Mouse (Mus musculus): ENCODE results near the gene Asic2. TPM values are rescaled to one million over a fixed set of nuclear protein-coding genes. Genes with fewer than 3 reads are reported as not detected.

Gene Asic2
- polyA plus RNA-seq, 1 experiment from 2014 or later: 0.28 TPM

DNA sequence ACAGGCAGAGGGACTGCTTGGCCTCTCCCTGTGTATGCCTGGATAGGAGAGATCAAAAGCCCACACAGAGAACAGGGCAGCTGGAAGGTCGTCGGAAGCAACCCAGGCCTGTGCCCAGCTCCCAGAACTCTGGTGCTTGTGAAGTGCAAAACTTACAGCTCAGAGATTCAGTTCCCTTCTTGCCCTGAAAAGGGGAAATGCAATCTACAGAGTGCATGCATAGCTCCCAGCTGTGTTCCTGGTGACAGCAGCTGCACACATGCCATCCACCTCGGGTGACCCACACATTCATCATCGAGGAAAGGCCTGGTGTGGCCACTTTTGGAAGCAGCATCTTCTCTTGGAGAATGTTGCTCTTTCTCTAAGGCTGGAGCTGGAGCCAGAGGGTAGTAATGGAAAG, 13.9 kb downstream of the Asic2 start:
- Histone ChIP-seq H3K27me3 (ENCODE audit: insufficient read depth, low read length) (no peaks in the 10 kb centered on the region), H3K4me2 (no peak overlapping the region), H3K4me3 (ENCODE audit: low read depth, low read length) (no peak overlapping the region), H3K4me1 (ENCODE audit: insufficient read depth) (no peaks in the 10 kb centered on the region), H3K27ac (ENCODE audit: low read depth) (no peak overlapping the region), H3K9me3 (ENCODE audit: low read depth, low read length) (no peaks in the 10 kb centered on the region), H3K9ac (no peak overlapping the region), H3K36me3 (ENCODE audit: insufficient read depth) (no peaks in the 10 kb centered on the region)
- no peak for ATAC-seq (ENCODE audit: insufficient read depth)
- TF ChIP-seq CTCF (IDR thresholded peaks at IDR 0.05; ENCODE audit: low read depth): no peak
- no peak for DNase-seq
- WGBS: 46% methylated on average over 4 of the region's 4 CpGs

DNA sequence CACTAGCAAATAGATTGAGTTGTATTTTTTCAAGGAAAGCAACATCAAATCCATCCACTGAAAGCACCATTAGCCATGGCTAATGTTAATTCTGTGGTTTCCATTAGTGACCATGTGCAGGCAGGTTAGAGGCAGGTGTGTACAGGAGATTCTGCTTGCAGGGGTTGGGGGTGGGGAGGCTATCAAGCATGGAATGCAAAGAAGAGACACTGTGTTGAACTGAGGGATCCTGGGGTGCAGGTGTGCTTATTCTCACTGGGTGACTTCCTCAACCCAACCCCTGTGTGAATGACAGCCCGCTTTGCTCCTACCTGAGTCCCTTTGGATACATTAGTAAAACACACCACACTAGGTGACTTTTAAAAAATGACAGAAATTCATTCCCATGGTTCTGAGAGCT, 20.2 kb downstream of the Asic2 start:
- 61% methylated on average over 1 of the region's 1 CpGs for WGBS
- H3K4me1 ChIP-seq (ENCODE audit: insufficient read depth): no peaks in the 10 kb centered on the region
- no peak for ATAC-seq (ENCODE audit: insufficient read depth)
- H3K4me2 ChIP-seq: no peak overlapping the region
- no peak overlapping the region for H3K4me3 ChIP-seq (ENCODE audit: low read depth, low read length)
- no peak overlapping the region for H3K9ac ChIP-seq
- no peaks in the 10 kb centered on the region for H3K9me3 ChIP-seq (ENCODE audit: low read depth, low read length)
- no peaks in the 10 kb centered on the region for H3K36me3 ChIP-seq (ENCODE audit: insufficient read depth)
- no peak for DNase-seq
- no peaks in the 10 kb centered on the region for H3K27me3 ChIP-seq (ENCODE audit: insufficient read depth, low read length)
- no peak for TF ChIP-seq CTCF (IDR thresholded peaks at IDR 0.05; ENCODE audit: low read depth)
- H3K27ac ChIP-seq (ENCODE audit: low read depth): no peak overlapping the region

- WGBS: 79% methylated on average over 1 of the region's 1 CpGs
These were observed 26.1 kb downstream of the Asic2 start for GRCm38 (mm10) chr11:81942167-81942566.

GRCm38 (mm10) chr11:81940988-81941387, 27.3 kb downstream of the Asic2 start:
- H3K9me3 ChIP-seq (ENCODE audit: low read depth, low read length): no peaks in the 10 kb centered on the region
- ATAC-seq (ENCODE audit: insufficient read depth) (no peak), DNase-seq (peak; percentile 36)

More at GRCm38 (mm10) chr11:81942167-81942566, 26.1 kb downstream of the Asic2 start:
- H3K27ac ChIP-seq (ENCODE audit: low read depth): no peak overlapping the region
- H3K4me2 ChIP-seq: no peak overlapping the region
- H3K27me3 ChIP-seq (ENCODE audit: insufficient read depth, low read length): no peaks in the 10 kb centered on the region
- H3K36me3 ChIP-seq (ENCODE audit: insufficient read depth): no peaks in the 10 kb centered on the region
- DNase-seq: no peak
- no peak overlapping the region for H3K9ac ChIP-seq
- no peak overlapping the region for H3K4me3 ChIP-seq (ENCODE audit: low read depth, low read length)
- no peak for ATAC-seq (ENCODE audit: insufficient read depth)
- H3K9me3 ChIP-seq (ENCODE audit: low read depth, low read length): no peaks in the 10 kb centered on the region
- H3K4me1 ChIP-seq (ENCODE audit: insufficient read depth): no peaks in the 10 kb centered on the region
- TF ChIP-seq CTCF (IDR thresholded peaks at IDR 0.05; ENCODE audit: low read depth): no peak

GRCm38 (mm10) chr11:81937516-81937915, 30.7 kb downstream of the Asic2 start:
- H3K9me3 ChIP-seq (ENCODE audit: low read depth, low read length): no peaks in the 10 kb centered on the region
- no peak for DNase-seq
- WGBS: 78% methylated on average over 1 of the region's 1 CpGs

More at GRCm38 (mm10) chr11:81940988-81941387, 27.3 kb downstream of the Asic2 start:
- Histone ChIP-seq H3K27ac (ENCODE audit: low read depth) (no peak overlapping the region), H3K27me3 (ENCODE audit: insufficient read depth, low read length) (no peaks in the 10 kb centered on the region), H3K9ac (no peak overlapping the region), H3K36me3 (ENCODE audit: insufficient read depth) (no peaks in the 10 kb centered on the region), H3K4me3 (ENCODE audit: low read depth, low read length) (no peak overlapping the region), H3K4me1 (ENCODE audit: insufficient read depth) (no peaks in the 10 kb centered on the region), H3K4me2 (no peak overlapping the region)
- peak; percentile 63 for TF ChIP-seq CTCF (IDR thresholded peaks at IDR 0.05; ENCODE audit: low read depth)
- WGBS: 19% methylated on average over 1 of the region's 1 CpGs

GRCm38 (mm10) chr11:81926393-81926792, 41.9 kb downstream of the Asic2 start:
- H3K4me2 ChIP-seq: no peak overlapping the region
- no peak overlapping the region for H3K4me3 ChIP-seq (ENCODE audit: low read depth, low read length)
- H3K9ac ChIP-seq: no peak overlapping the region
- no peaks in the 10 kb centered on the region for H3K27me3 ChIP-seq (ENCODE audit: insufficient read depth, low read length)
- ATAC-seq (ENCODE audit: insufficient read depth) (no peak), DNase-seq (no peak)
- no peaks in the 10 kb centered on the region for H3K9me3 ChIP-seq (ENCODE audit: low read depth, low read length)
- H3K36me3 ChIP-seq (ENCODE audit: insufficient read depth): no peaks in the 10 kb centered on the region
- H3K4me1 ChIP-seq (ENCODE audit: insufficient read depth): no peaks in the 10 kb centered on the region
- no peak for TF ChIP-seq CTCF (IDR thresholded peaks at IDR 0.05; ENCODE audit: low read depth)
- no peak overlapping the region for H3K27ac ChIP-seq (ENCODE audit: low read depth)

More at GRCm38 (mm10) chr11:81937516-81937915, 30.7 kb downstream of the Asic2 start:
- ATAC-seq (ENCODE audit: insufficient read depth): no peak
- Histone ChIP-seq H3K4me1 (ENCODE audit: insufficient read depth) (no peaks in the 10 kb centered on the region), H3K36me3 (ENCODE audit: insufficient read depth) (no peaks in the 10 kb centered on the region), H3K4me2 (no peak overlapping the region), H3K4me3 (ENCODE audit: low read depth, low read length) (no peak overlapping the region), H3K9ac (no peak overlapping the region), H3K27me3 (ENCODE audit: insufficient read depth, low read length) (no peaks in the 10 kb centered on the region), H3K27ac (ENCODE audit: low read depth) (no peak overlapping the region)
- TF ChIP-seq CTCF (IDR thresholded peaks at IDR 0.05; ENCODE audit: low read depth): no peak

GRCm38 (mm10) chr11:81923626-81924025, 44.6 kb downstream of the Asic2 start:
- ATAC-seq (ENCODE audit: insufficient read depth): no peak
- H3K9me3 ChIP-seq (ENCODE audit: low read depth, low read length): no peaks in the 10 kb centered on the region

DNA sequence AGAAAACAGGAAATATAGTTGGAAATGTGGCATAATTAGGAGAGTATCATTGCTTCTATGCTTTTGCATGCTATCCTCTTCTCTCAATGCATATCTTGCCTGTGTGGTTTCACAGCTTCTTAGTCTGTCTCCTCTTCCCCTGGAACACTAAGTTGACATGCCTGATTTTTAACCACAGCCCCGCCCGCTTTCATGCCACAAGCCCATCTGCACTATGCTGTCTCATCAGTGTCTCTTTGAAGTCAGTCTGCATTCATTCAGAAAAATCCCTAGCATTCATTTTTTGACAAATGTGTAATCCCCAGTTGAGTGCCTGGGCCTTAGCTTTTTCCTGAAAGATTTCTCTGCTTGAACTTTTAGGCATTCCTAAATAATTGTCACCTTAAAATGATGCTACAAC, 45.2 kb downstream of the Asic2 start:
- Histone ChIP-seq H3K27me3 (ENCODE audit: insufficient read depth, low read length) (no peaks in the 10 kb centered on the region), H3K36me3 (ENCODE audit: insufficient read depth) (no peaks in the 10 kb centered on the region), H3K4me2 (no peak overlapping the region), H3K9me3 (ENCODE audit: low read depth, low read length) (no peaks in the 10 kb centered on the region), H3K9ac (no peak overlapping the region), H3K27ac (ENCODE audit: low read depth) (no peak overlapping the region), H3K4me3 (ENCODE audit: low read depth, low read length) (no peak overlapping the region), H3K4me1 (ENCODE audit: insufficient read depth) (no peaks in the 10 kb centered on the region)
- no peak for TF ChIP-seq CTCF (IDR thresholded peaks at IDR 0.05; ENCODE audit: low read depth)
- ATAC-seq (ENCODE audit: insufficient read depth) (no peak), DNase-seq (no peak)
- 83% methylated on average over 2 of the region's 2 CpGs for WGBS

More at GRCm38 (mm10) chr11:81923626-81924025, 44.6 kb downstream of the Asic2 start:
- H3K36me3 ChIP-seq (ENCODE audit: insufficient read depth): no peaks in the 10 kb centered on the region
- TF ChIP-seq CTCF (IDR thresholded peaks at IDR 0.05; ENCODE audit: low read depth): no peak
- 88% methylated on average over 4 of the region's 4 CpGs for WGBS
- H3K9ac ChIP-seq: no peak overlapping the region
- no peak overlapping the region for H3K4me3 ChIP-seq (ENCODE audit: low read depth, low read length)
- DNase-seq: no peak
- H3K27me3 ChIP-seq (ENCODE audit: insufficient read depth, low read length): no peaks in the 10 kb centered on the region
- H3K27ac ChIP-seq (ENCODE audit: low read depth): no peak overlapping the region
- no peaks in the 10 kb centered on the region for H3K4me1 ChIP-seq (ENCODE audit: insufficient read depth)
- H3K4me2 ChIP-seq: no peak overlapping the region
